Mouse (Mus musculus) small intestine, adult 2 months (tissue): Measurements from ENCODE around the gene Rasal3.

Experiments
- CTCF ChIP-seq: fragments of 200-500 bp; IDR thresholded peaks from 2 replicates; pipeline ENCODE4 v1.5.1; 2012; ENCODE audit warnings: low read depth, mild to moderate bottlenecking, control low read depth, inconsistent platforms, low read length, moderate library complexity, mixed read lengths; ENCODE audit not compliant: insufficient replicate concordance, insufficient read length; ENCODE audit errors: extremely low read depth
- POLR2A ChIP-seq: fragments of 200-500 bp; IDR thresholded peaks from 2 replicates; pipeline ENCODE4 v1.6.1; 2012; ENCODE audit warnings: low read depth, mild to moderate bottlenecking, control low read depth, inconsistent platforms, low read length, moderate library complexity

GRCm38 (mm10) chr17:32403417-32403816 is at the start of gene Rasal3:
- TF ChIP-seq POLR2A (no peak), CTCF (no peak)
